Mouse (Mus musculus): Measurements from ENCODE around the gene Rsph6a.

Gene Rsph6a

GRCm38 (mm10) chr7:19083096-19083495 lies 28.6 kb downstream of the Rsph6a start:
- peak; percentile 45 for DNase-seq

- peak; percentile 62 for DNase-seq
These were observed 29.2 kb downstream of the Rsph6a start, which contains the start of gene Dmpk for GRCm38 (mm10) chr7:19083701-19084100. TSS of gene Dmpk (plus strand) at chr7:19083849.

- DNase-seq: no peak
These were observed 29.8 kb downstream of the Rsph6a start for GRCm38 (mm10) chr7:19084277-19084771.

- DNase-seq: no peak
These were observed 30.5 kb downstream of the Rsph6a start for GRCm38 (mm10) chr7:19084921-19085473.

GRCm38 (mm10) chr7:19085495-19085894 lies 31.0 kb downstream of the Rsph6a start:
- DNase-seq: no peak

- DNase-seq: peak; percentile 82
These were observed 31.6 kb downstream of the Rsph6a start for GRCm38 (mm10) chr7:19086042-19086441.

- no peak for DNase-seq
These were observed 32.3 kb downstream of the Rsph6a start for GRCm38 (mm10) chr7:19086760-19087159.

- peak; percentile 83 for DNase-seq
These were observed 34.3 kb downstream of the Rsph6a start for GRCm38 (mm10) chr7:19088813-19089212.

GRCm38 (mm10) chr7:19091913-19092312 lies 37.4 kb downstream of the Rsph6a start:
- DNase-seq: no peak

GRCm38 (mm10) chr7:19092381-19093173 lies 38.1 kb downstream of the Rsph6a start:
- peak; percentile 82 for DNase-seq

GRCm38 (mm10) chr7:19093174-19093521 lies 38.7 kb downstream of the Rsph6a start:
- peak; percentile 93 for DNase-seq

- DNase-seq: peak; percentile 99
These were observed 39.3 kb downstream of the Rsph6a start for GRCm38 (mm10) chr7:19093537-19094385.

- DNase-seq: peak; percentile 81
These were observed 40.0 kb downstream of the Rsph6a start, which contains the start of gene Six5 for GRCm38 (mm10) chr7:19094471-19094825. TSS of gene Six5 (plus strand) at chr7:19094594.

GRCm38 (mm10) chr7:19094826-19095750 lies 40.6 kb downstream of the Rsph6a start:
- peak; percentile 80 for DNase-seq

GRCm38 (mm10) chr7:19095751-19096110 lies 41.2 kb downstream of the Rsph6a start:
- DNase-seq: peak; percentile 88

GRCm38 (mm10) chr7:19096421-19096976 lies 42.0 kb downstream of the Rsph6a start:
- no peak for DNase-seq

GRCm38 (mm10) chr7:19097217-19097616 lies 42.7 kb downstream of the Rsph6a start:
- no peak for DNase-seq

- DNase-seq: no peak
These were observed 43.4 kb downstream of the Rsph6a start for GRCm38 (mm10) chr7:19097863-19098262.

- no peak for DNase-seq
These were observed 44.3 kb downstream of the Rsph6a start for GRCm38 (mm10) chr7:19098811-19099210.

GRCm38 (mm10) chr7:19100290-19100689 lies 45.8 kb downstream of the Rsph6a start:
- DNase-seq: no peak

GRCm38 (mm10) chr7:19103741-19104140 lies 49.3 kb downstream of the Rsph6a start:
- DNase-seq: no peak

- DNase-seq: no peak
These were observed 50.0 kb downstream of the Rsph6a start for GRCm38 (mm10) chr7:19104486-19104885.

Data from kidney, postnatal 10 days (tissue).